In the genomic region with DNA sequence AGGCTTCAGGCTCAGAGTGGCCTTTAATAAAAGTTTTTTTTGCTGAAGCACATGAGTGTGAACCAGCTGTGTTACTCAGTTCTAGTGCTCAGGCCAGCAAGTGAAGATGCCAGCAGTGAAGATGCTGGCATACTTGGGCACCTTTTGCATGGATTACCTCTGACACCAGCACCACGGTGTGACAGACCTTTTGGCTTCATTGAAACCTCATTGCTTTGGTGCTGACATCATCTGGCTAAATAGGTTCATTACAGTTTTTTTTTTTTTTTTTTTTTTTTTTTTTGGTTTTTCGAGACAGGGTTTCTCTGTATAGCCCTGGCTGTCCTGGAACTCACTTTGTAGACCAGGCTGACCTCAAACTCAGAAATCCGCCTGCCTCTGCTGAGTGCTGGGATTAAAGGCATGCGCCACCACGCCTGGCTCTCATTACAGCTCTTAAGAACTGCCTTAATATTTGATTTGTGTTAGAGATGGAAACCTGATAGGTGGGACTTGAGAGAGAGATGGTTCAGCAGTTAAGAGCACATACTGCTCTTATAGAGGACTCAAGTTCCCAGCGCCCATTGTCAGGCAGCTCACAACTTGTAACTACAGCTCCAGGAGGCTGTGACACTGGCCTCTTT, we compare ENCODE assay signal across 15 mouse cellular contexts. TPM values are rescaled to one million over a fixed set of nuclear protein-coding genes. Genes with fewer than 3 reads are reported as not detected.
DNase-seq lines count a peak whose midpoint lies in the region; ATAC-seq and TF ChIP-seq lines count a peak whose summit lies in the region.
"Had no signal": no experiment of that assay in that cellular context is flagged by ENCODE, and none has a peak within 500 bp of the region (broad histone marks: within the 10 kb centered on the region; RNA-seq: fewer than 3 reads in every experiment).

No protein-coding gene starts in this region.

- H3K4me3 ChIP-seq in bone marrow, adult 2 months (replicated peaks; ENCODE audit: control insufficient read depth, low read depth, low read length): no peak overlapping the region
- H3K4me3 ChIP-seq: intestine, embryonic 15.5 days; limb, embryonic 15.5 days; midbrain, embryonic 12.5 days had no signal

- TF ChIP-seq CTCF in bone marrow, adult 2 months (IDR thresholded peaks at IDR 0.05; ENCODE audit: control insufficient read depth, insufficient read depth, low read length): 0 out of 2 replicates have a peak, but pooled peaks have one; percentile 2

- ATAC-seq in CD4-positive, CD25-positive, alpha-beta regulatory T cell, adult 4 months: no peak
- ATAC-seq: intestine, embryonic 15.5 days had no signal

- peaks cover 3% of the 10 kb centered on the region for H3K4me1 ChIP-seq in bone marrow, adult 2 months (ENCODE audit: control insufficient read depth, insufficient read depth, low read length)

- peak; percentile 64 for DNase-seq in CD4-positive, CD25-positive, alpha-beta regulatory T cell, adult 2 months (ENCODE audit: low read depth, low spot score)
- peak; percentile 17 for DNase-seq in kidney, adult 9 months
- no peak for DNase-seq in kidney, postnatal 4 days
- peak; percentile 56 for DNase-seq in A20 (ENCODE audit: low read depth, low spot score)
- DNase-seq in gastrocnemius, postnatal 4 days (ENCODE audit: low spot score in 2 of 2): no peak
- no peak for DNase-seq in ovary, postnatal 36 days (ENCODE audit: low spot score)
- DNase-seq: cerebellum, adult 11 months; gastrocnemius, postnatal 25 days; heart, postnatal 10 days; thymus, postnatal 36 days had no signal

- no peak for TF ChIP-seq POLR2A in bone marrow, adult 2 months (IDR thresholded peaks at IDR 0.05; ENCODE audit: borderline replicate concordance, control insufficient read depth, low read depth, low read length)

- H3K27ac ChIP-seq in bone marrow, adult 2 months (ENCODE audit: control insufficient read depth, insufficient read depth, low read depth, low read length, poor library complexity): no peak overlapping the region
- H3K27ac ChIP-seq: intestine, embryonic 15.5 days; limb, embryonic 15.5 days; midbrain, embryonic 12.5 days had no signal

- 60% methylated on average over 6 of the region's 6 CpGs for WGBS in bone marrow, adult 2 months

RNA-seq across cellular contexts. Expression of a gene that starts 3.9 kb away (rescaled TPM):
- polyA plus RNA-seq in CD4-positive, CD25-positive, alpha-beta regulatory T cell, adult 4 months (2017; shearing (Covaris generic)): 10 to 100 TPM; 40.4 to 43.5 TPM
- polyA plus RNA-seq in bone marrow, adult 2 months (2011; ENCODE audit: insufficient read depth, insufficient read length, low replicate concordance, missing spikeins): 16.2 and 23.5 TPM in 2 replicates
- 10 to 100 TPM; 29.3 to 31.7 TPM for total RNA-seq in gastrocnemius, postnatal 4 days (2021)

RNA-seq across cellular contexts. Expression of a gene that starts 5.2 kb away (rescaled TPM):
- polyA plus RNA-seq in CD4-positive, CD25-positive, alpha-beta regulatory T cell, adult 4 months (2017; shearing (Covaris generic)): 10 to 100 TPM; 13.6 to 16.8 TPM
- 4.8 and 7.2 TPM in 2 replicates for polyA plus RNA-seq in bone marrow, adult 2 months (2011; ENCODE audit: insufficient read depth, insufficient read length, low replicate concordance, missing spikeins)
- 10 to 100 TPM; 21.0 to 23.6 TPM for total RNA-seq in gastrocnemius, postnatal 4 days (2021)

RNA-seq across cellular contexts. Expression of a gene that starts 32.2 kb away (rescaled TPM):
- 10 to 100 TPM; 51.7 to 64.6 TPM for polyA plus RNA-seq in CD4-positive, CD25-positive, alpha-beta regulatory T cell, adult 4 months (2017; shearing (Covaris generic))
- polyA plus RNA-seq in bone marrow, adult 2 months (2011; ENCODE audit: insufficient read depth, insufficient read length, low replicate concordance, missing spikeins): 19.9 and 28.0 TPM in 2 replicates
- total RNA-seq in gastrocnemius, postnatal 4 days (2021): 10 to 100 TPM; 43.6 to 44.5 TPM

RNA-seq across cellular contexts. Expression of a gene that starts 47.0 kb away (rescaled TPM):
- polyA plus RNA-seq in CD4-positive, CD25-positive, alpha-beta regulatory T cell, adult 4 months (2017; shearing (Covaris generic)): not detected
- polyA plus RNA-seq in bone marrow, adult 2 months (2011; ENCODE audit: insufficient read depth, insufficient read length, low replicate concordance, missing spikeins): 1.1 and 1.4 TPM in 2 replicates
- under 1 TPM; 0.05 to 0.18 TPM for total RNA-seq in gastrocnemius, postnatal 4 days (2021)

Comparison
In these comparisons a context has a peak if more than half of its experiments do, and no peak if none do; other contexts are left out.
1. DNase-seq: peak in CD4-positive, CD25-positive, alpha-beta regulatory T cell, adult 2 months (single experiment), kidney, adult 9 months (single experiment) and A20 (single experiment); none in kidney, postnatal 4 days (0 of 2), gastrocnemius, postnatal 4 days (0 of 2) and ovary, postnatal 36 days (single experiment).